ENCODE assay signal across 36 mouse cellular contexts in genomic region chr7:127886551-127886950, GRCm38 (mm10). TPM values are rescaled to one million over a fixed set of nuclear protein-coding genes. Genes with fewer than 3 reads are reported as not detected.
DNase-seq lines count a peak whose midpoint lies in the region; ATAC-seq and TF ChIP-seq lines count a peak whose summit lies in the region.
"Had no signal": no experiment of that assay in that cellular context is flagged by ENCODE, and none has a peak within 500 bp of the region (broad histone marks: within the 10 kb centered on the region; RNA-seq: fewer than 3 reads in every experiment).

No protein-coding gene starts in this region.

- H3K4me1 ChIP-seq in intestine, embryonic 15.5 days (replicated peaks), result peaks cover 22% of the 10 kb centered on the region
- peaks cover 7% of the 10 kb centered on the region; the same call in 1 of the 2 replicates for H3K4me1 ChIP-seq in intestine, postnatal 0 days (replicated peaks; ENCODE audit: control insufficient read depth, insufficient read depth, low read length)
- peaks cover 87% of the 10 kb centered on the region for H3K4me1 ChIP-seq in megakaryocyte, embryonic 14.5 days
- peaks cover 24% of the 10 kb centered on the region for H3K4me1 ChIP-seq in intestine, embryonic 16.5 days (ENCODE audit: control insufficient read depth, insufficient read depth, low read length)

- 89% methylated on average over 6 of the region's 6 CpGs for whole genome bisulfite sequencing in intestine, embryonic 15.5 days
- WGBS in intestine, postnatal 0 days, result 75% methylated on average over 6 of the region's 6 CpGs
- 87% methylated on average over 6 of the region's 6 CpGs for WGBS in intestine, embryonic 16.5 days

- DNase-seq in heart, adult 11 months, result peak; percentile 90
- no peak for DNase-seq in heart, postnatal 14 days
- no peak for DNase-seq in layer of hippocampus, postnatal 25 days (ENCODE audit: extremely low spot score in 1 of 2, low spot score in 1 of 2)
- DNase-seq: adrenal gland, postnatal 25 days; cerebellum, postnatal 14 days; forebrain, postnatal 0 days; kidney, adult 8-10 months; right cerebral cortex, postnatal 4 days; thymus, adult 2 months; thymus, postnatal 36 days had no signal

- peak overlapping the region; percentile 4; the same call in 1 of the 2 replicates for H3K9ac ChIP-seq in intestine, embryonic 15.5 days
- H3K9ac ChIP-seq in intestine, postnatal 0 days (ENCODE audit: low read depth, low read length), result no peak overlapping the region
- 0 out of 2 replicates have a peak overlapping the region, but pooled peaks have one; percentile 12 for H3K9ac ChIP-seq in intestine, embryonic 16.5 days (ENCODE audit: low read depth, low read length)
- H3K9ac ChIP-seq: forebrain, postnatal 0 days; hindbrain, embryonic 12.5 days; neural tube, embryonic 12.5 days had no signal

- no peak for ATAC-seq in intestine, embryonic 15.5 days
- ATAC-seq in intestine, postnatal 0 days, result no peak
- no peak for ATAC-seq in megakaryocyte, adult 5-6 weeks (ENCODE audit: poor library complexity, severe bottlenecking)
- ATAC-seq in intestine, embryonic 16.5 days, result no peak
- ATAC-seq: CD4-positive, CD25-positive, alpha-beta regulatory T cell, adult 4 months; forebrain, postnatal 0 days; inflammation-experienced regulatory T-cells, adult 6 months; midbrain, embryonic 16.5 days had no signal

- H3K9me3 ChIP-seq in intestine, embryonic 15.5 days, result no peaks in the 10 kb centered on the region
- H3K9me3 ChIP-seq in intestine, postnatal 0 days (ENCODE audit: control insufficient read depth), result no peaks in the 10 kb centered on the region
- peaks cover 12% of the 10 kb centered on the region for H3K9me3 ChIP-seq in megakaryocyte, embryonic 14.5 days
- H3K9me3 ChIP-seq in intestine, embryonic 16.5 days (ENCODE audit: control insufficient read depth, low read length), result no peaks in the 10 kb centered on the region
- H3K9me3 ChIP-seq: forebrain, embryonic 10.5 days; hindbrain, embryonic 12.5 days; neural tube, embryonic 12.5 days had no signal

- no peaks in the 10 kb centered on the region for H3K27me3 ChIP-seq in intestine, embryonic 15.5 days (replicated peaks)
- no peaks in the 10 kb centered on the region for H3K27me3 ChIP-seq in intestine, postnatal 0 days (replicated peaks; ENCODE audit: control insufficient read depth, insufficient read depth, low read length)
- no peaks in the 10 kb centered on the region for H3K27me3 ChIP-seq in megakaryocyte, embryonic 14.5 days (replicated peaks)
- H3K27me3 ChIP-seq in intestine, embryonic 16.5 days (replicated peaks; ENCODE audit: control insufficient read depth, insufficient read depth, low read length), result no peaks in the 10 kb centered on the region
- H3K27me3 ChIP-seq: hindbrain, embryonic 12.5 days; neural tube, embryonic 12.5 days had no signal

- intact Hi-C loops in heart, postnatal 14 days (cut with DNase I), result no loop called here

- H3K4me2 ChIP-seq in intestine, embryonic 15.5 days (replicated peaks), result no peak overlapping the region
- no peak overlapping the region for H3K4me2 ChIP-seq in intestine, postnatal 0 days (replicated peaks; ENCODE audit: low read depth)
- no peak overlapping the region for H3K4me2 ChIP-seq in intestine, embryonic 16.5 days (ENCODE audit: low read depth, low read length)
- H3K4me2 ChIP-seq: hindbrain, embryonic 12.5 days; midbrain, embryonic 11.5 days; neural tube, embryonic 12.5 days had no signal

- TF ChIP-seq CTCF in intestine, postnatal 0 days (IDR thresholded peaks at IDR 0.05; ENCODE audit: low read depth), result no peak

- no peak overlapping the region for H3K4me3 ChIP-seq in intestine, embryonic 15.5 days (replicated peaks)
- no peak overlapping the region for H3K4me3 ChIP-seq in intestine, postnatal 0 days (ENCODE audit: low read depth, low read length)
- peak overlapping the region; percentile 71 for H3K4me3 ChIP-seq in megakaryocyte, embryonic 14.5 days (replicated peaks)
- no peak overlapping the region for H3K4me3 ChIP-seq in intestine, embryonic 16.5 days (ENCODE audit: low read length)
- H3K4me3 ChIP-seq: forebrain, embryonic 10.5 days; hindbrain, embryonic 12.5 days; neural tube, embryonic 12.5 days had no signal

- peaks cover 45% of the 10 kb centered on the region for H3K36me3 ChIP-seq in intestine, embryonic 15.5 days
- H3K36me3 ChIP-seq in intestine, postnatal 0 days (ENCODE audit: control insufficient read depth, insufficient read depth), result peaks cover 76% of the 10 kb centered on the region
- H3K36me3 ChIP-seq in megakaryocyte, embryonic 14.5 days (replicated peaks; ENCODE audit: low read length), result peaks cover 98% of the 10 kb centered on the region
- H3K36me3 ChIP-seq in intestine, embryonic 16.5 days (ENCODE audit: control insufficient read depth, insufficient read depth, low read length), result peaks cover 36% of the 10 kb centered on the region

- no peak overlapping the region for H3K27ac ChIP-seq in intestine, embryonic 15.5 days
- H3K27ac ChIP-seq in intestine, postnatal 0 days (ENCODE audit: low read depth, low read length), result no peak overlapping the region
- H3K27ac ChIP-seq in intestine, embryonic 16.5 days (ENCODE audit: low read length), result no peak overlapping the region
- H3K27ac ChIP-seq: forebrain, embryonic 10.5 days; hindbrain, embryonic 12.5 days; kidney, postnatal 0 days; neural tube, embryonic 12.5 days; stomach, postnatal 0 days had no signal

RNA-seq across cellular contexts. Expression of gene Prss53, which starts 4.2 kb away (rescaled TPM):
- under 1 TPM; 0.59 to 0.88 TPM for total RNA-seq in heart, postnatal 14 days (2021)
- 1.7 and 2.3 TPM in 2 replicates for polyA plus RNA-seq in intestine, embryonic 15.5 days (2015; fragmentation: Nextera tagmentation; extraction: Ambion mirVana)
- 2.4 and 2.9 TPM in 2 replicates for polyA plus RNA-seq in intestine, postnatal 0 days (2015; fragmentation: Nextera tagmentation; extraction: Ambion mirVana)
- 0.44 TPM in 1 of 2 replicates, not detected in the other for polyA plus RNA-seq in megakaryocyte, embryonic 14.5 days (2012; ENCODE audit: insufficient read depth, low replicate concordance)
- total RNA-seq in megakaryocyte, adult 5-6 weeks (2015), result 0.48 TPM in 1 of 2 replicates, not detected in the other
- total RNA-seq in megakaryocyte, adult 5-6 weeks (2017), result not detected in 2 replicates
- polyA plus RNA-seq in intestine, embryonic 16.5 days (2015; fragmentation: Nextera tagmentation; extraction: Ambion mirVana), result 2.6 and 4.0 TPM in 2 replicates
- total RNA-seq in layer of hippocampus, postnatal 25 days (2021), result 1 to 10 TPM; 1.9 to 2.6 TPM
- total RNA-seq: granulocyte monocyte progenitor cell, adult 5-6 weeks had no signal

RNA-seq across cellular contexts. Expression of gene Gm21974, which starts 8.7 kb away (rescaled TPM):
- not detected for total RNA-seq in heart, postnatal 14 days (2021)
- not detected in 2 replicates for polyA plus RNA-seq in intestine, embryonic 15.5 days (2015; fragmentation: Nextera tagmentation; extraction: Ambion mirVana)
- not detected in 2 replicates for polyA plus RNA-seq in intestine, postnatal 0 days (2015; fragmentation: Nextera tagmentation; extraction: Ambion mirVana)
- polyA plus RNA-seq in megakaryocyte, embryonic 14.5 days (2012; ENCODE audit: insufficient read depth, low replicate concordance), result not detected in 2 replicates
- total RNA-seq in megakaryocyte, adult 5-6 weeks (2015), result not detected in 2 replicates
- not detected in 2 replicates for total RNA-seq in megakaryocyte, adult 5-6 weeks (2017)
- polyA plus RNA-seq in intestine, embryonic 16.5 days (2015; fragmentation: Nextera tagmentation; extraction: Ambion mirVana), result not detected in 2 replicates
- total RNA-seq in layer of hippocampus, postnatal 25 days (2021), result not detected
- total RNA-seq: adrenal gland, adult 18-20 months; adrenal gland, postnatal 25 days; forebrain, postnatal 0 days; gastrocnemius, postnatal 10 days; granulocyte monocyte progenitor cell, adult 5-6 weeks; heart, postnatal 25 days; left cerebral cortex, adult 18-20 months; left cerebral cortex, postnatal 14 days; liver, adult 2 months had no signal
- polyA plus RNA-seq: CD4-positive, CD25-positive, alpha-beta regulatory T cell, adult 4 months; cerebellum, adult 2 months; cortical plate, adult 2 months; forebrain, embryonic 10.5 days; forebrain, postnatal 0 days; heart, embryonic 14.5 days; hindbrain, embryonic 12.5 days; inflammation-experienced regulatory T-cells, adult 6 months; kidney, postnatal 0 days; limb, embryonic 11.5 days; liver, adult 2 months; midbrain, embryonic 11.5 days; midbrain, embryonic 16.5 days; neural tube, embryonic 12.5 days; spleen, adult 2 months; stomach, postnatal 0 days; thymus, adult 2 months had no signal

RNA-seq across cellular contexts. Expression of gene Vkorc1, which starts 8.9 kb away (rescaled TPM):
- total RNA-seq in heart, postnatal 14 days (2021), result 10 to 100 TPM; 25.6 to 28.1 TPM
- 203 and 241 TPM in 2 replicates for polyA plus RNA-seq in intestine, embryonic 15.5 days (2015; fragmentation: Nextera tagmentation; extraction: Ambion mirVana)
- polyA plus RNA-seq in intestine, postnatal 0 days (2015; fragmentation: Nextera tagmentation; extraction: Ambion mirVana), result 194 and 219 TPM in 2 replicates
- polyA plus RNA-seq in megakaryocyte, embryonic 14.5 days (2012; ENCODE audit: insufficient read depth, low replicate concordance), result 26.7 and 40.9 TPM in 2 replicates
- total RNA-seq in megakaryocyte, adult 5-6 weeks (2015), result 49.9 and 59.6 TPM in 2 replicates
- total RNA-seq in megakaryocyte, adult 5-6 weeks (2017), result 5.5 and 11.2 TPM in 2 replicates
- polyA plus RNA-seq in intestine, embryonic 16.5 days (2015; fragmentation: Nextera tagmentation; extraction: Ambion mirVana), result 260 and 261 TPM in 2 replicates
- total RNA-seq in layer of hippocampus, postnatal 25 days (2021), result 10 to 100 TPM; 21.6 to 30.4 TPM

RNA-seq across cellular contexts. Expression of gene Zfp668, which starts 9.9 kb away (rescaled TPM):
- 1 to 10 TPM; 3.8 to 5.5 TPM for total RNA-seq in heart, postnatal 14 days (2021)
- polyA plus RNA-seq in intestine, embryonic 15.5 days (2015; fragmentation: Nextera tagmentation; extraction: Ambion mirVana), result 15.5 and 15.6 TPM in 2 replicates
- polyA plus RNA-seq in intestine, postnatal 0 days (2015; fragmentation: Nextera tagmentation; extraction: Ambion mirVana), result 5.4 and 6.1 TPM in 2 replicates
- 9.4 and 18.0 TPM in 2 replicates for polyA plus RNA-seq in megakaryocyte, embryonic 14.5 days (2012; ENCODE audit: insufficient read depth, low replicate concordance)
- 2.9 and 5.7 TPM in 2 replicates for total RNA-seq in megakaryocyte, adult 5-6 weeks (2015)
- total RNA-seq in megakaryocyte, adult 5-6 weeks (2017), result 1.9 and 3.1 TPM in 2 replicates
- polyA plus RNA-seq in intestine, embryonic 16.5 days (2015; fragmentation: Nextera tagmentation; extraction: Ambion mirVana), result 11.6 and 14.6 TPM in 2 replicates
- total RNA-seq in layer of hippocampus, postnatal 25 days (2021), result 10 to 100 TPM; 20.4 to 25.8 TPM

RNA-seq across cellular contexts. Expression of gene Zfp646, which starts 10.5 kb away (rescaled TPM):
- total RNA-seq in heart, postnatal 14 days (2021), result 10 to 100 TPM; 21.0 to 21.9 TPM
- 8.6 and 9.6 TPM in 2 replicates for polyA plus RNA-seq in intestine, embryonic 15.5 days (2015; fragmentation: Nextera tagmentation; extraction: Ambion mirVana)
- 4.5 and 5.4 TPM in 2 replicates for polyA plus RNA-seq in intestine, postnatal 0 days (2015; fragmentation: Nextera tagmentation; extraction: Ambion mirVana)
- polyA plus RNA-seq in megakaryocyte, embryonic 14.5 days (2012; ENCODE audit: insufficient read depth, low replicate concordance), result 1.0 and 6.3 TPM in 2 replicates
- total RNA-seq in megakaryocyte, adult 5-6 weeks (2015), result 16.4 and 22.5 TPM in 2 replicates
- total RNA-seq in megakaryocyte, adult 5-6 weeks (2017), result 32.2 and 36.8 TPM in 2 replicates
- polyA plus RNA-seq in intestine, embryonic 16.5 days (2015; fragmentation: Nextera tagmentation; extraction: Ambion mirVana), result 7.2 and 8.9 TPM in 2 replicates
- 10 to 100 TPM; 30.8 to 31.3 TPM for total RNA-seq in layer of hippocampus, postnatal 25 days (2021)
